Mouse (Mus musculus) bone marrow, adult 2 months (tissue): ENCODE measurements around the gene Rsph14.

ENCODE experiments used
- CTCF ChIP-seq: fragments of 200-500 bp; IDR thresholded peaks from 2 replicates; pipeline ENCODE4 v1.5.1; 2011; ENCODE audit warnings: low read length, control low read depth; ENCODE audit not compliant: control insufficient read depth, insufficient read depth
- POLR2A ChIP-seq: fragments of 200-500 bp; IDR thresholded peaks from 2 replicates; pipeline ENCODE4 v1.6.1; 2011; ENCODE audit warnings: low read depth, mild to moderate bottlenecking, control low read depth, low read length, borderline replicate concordance; ENCODE audit not compliant: control insufficient read depth

DNA sequence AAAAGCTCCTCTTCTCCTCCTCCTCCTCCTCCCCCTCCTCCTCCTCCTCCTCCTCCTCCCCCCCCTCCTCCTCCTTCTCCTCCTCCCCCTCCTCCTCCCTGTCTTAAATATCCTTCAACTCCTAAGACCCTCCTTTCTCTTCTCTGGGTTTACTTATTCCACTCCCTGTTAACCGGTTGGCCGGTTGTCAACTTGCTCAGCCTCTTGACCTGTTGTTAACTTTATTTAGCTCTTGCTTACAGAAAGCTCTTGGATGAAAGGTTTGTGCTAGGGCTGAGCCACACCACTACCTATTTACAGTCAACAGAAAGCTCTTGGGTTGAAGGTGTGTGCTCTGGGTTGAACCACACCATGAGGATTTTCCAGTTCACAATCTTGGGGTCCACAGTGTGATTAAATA lies 12.1 kb downstream of the Rsph14 start:
- TF ChIP-seq POLR2A, result no peak
- TF ChIP-seq CTCF, result no peak
